Comparison of ENCODE assay signal across 11 mouse cellular contexts in the genomic region with DNA sequence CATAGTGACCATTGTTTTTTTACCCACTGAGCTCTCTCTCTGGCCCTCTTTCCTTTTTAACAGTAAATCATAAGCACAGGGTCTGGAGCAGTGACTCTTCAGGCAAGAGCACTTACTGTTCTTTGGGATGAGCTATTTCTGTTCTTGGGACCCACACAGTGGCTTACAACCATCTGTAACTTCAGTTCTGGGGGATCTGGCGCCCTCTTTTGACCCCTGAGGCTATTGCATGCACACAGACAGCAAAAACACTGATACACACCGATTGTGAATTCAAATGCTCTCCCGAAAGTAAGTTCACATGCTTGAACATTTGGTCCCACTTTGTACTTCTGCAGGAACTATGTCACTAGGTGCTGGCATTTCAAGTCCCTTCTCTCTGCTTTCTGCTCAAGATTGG. TPM values are rescaled to one million over a fixed set of nuclear protein-coding genes. Genes with fewer than 3 reads are reported as not detected.
DNase-seq lines count a peak whose midpoint lies in the region; ATAC-seq and TF ChIP-seq lines count a peak whose summit lies in the region.
"Had no signal": no experiment of that assay in that cellular context is flagged by ENCODE, and none has a peak within 500 bp of the region (broad histone marks: within the 10 kb centered on the region; RNA-seq: fewer than 3 reads in every experiment).

No protein-coding gene starts in this region.

- H3K4me1 ChIP-seq in hindbrain, postnatal 0 days (ENCODE audit: insufficient read depth, low read length), result peaks cover 6% of the 10 kb centered on the region; the same call in 1 of the 2 replicates
- H3K4me1 ChIP-seq in hindbrain, embryonic 14.5 days (replicated peaks; ENCODE audit: control insufficient read depth, insufficient read depth, low read length), result 0 out of 2 replicates have a peak, but pooled peaks cover 4% of the 10 kb centered on the region
- peaks cover 18% of the 10 kb centered on the region for H3K4me1 ChIP-seq in spleen, adult 2 months (ENCODE audit: control insufficient read depth, insufficient read depth, insufficient read length)

- ATAC-seq in hindbrain, postnatal 0 days, result no peak
- no peak for ATAC-seq in hindbrain, embryonic 14.5 days (ENCODE audit: low FRiP score)

- TF ChIP-seq POLR2A in spleen, adult 2 months (IDR thresholded peaks at IDR 0.05; ENCODE audit: low read depth, low read length), result no peak
- no peak for TF ChIP-seq POLR2A in brain, embryonic 14.5 days (IDR thresholded peaks at IDR 0.05; ENCODE audit: borderline replicate concordance, extremely low read depth, insufficient read depth, insufficient read length, poor library complexity, severe bottlenecking)

- no peaks in the 10 kb centered on the region for H3K27me3 ChIP-seq in hindbrain, postnatal 0 days (ENCODE audit: insufficient read depth, low read length)
- H3K27me3 ChIP-seq in hindbrain, embryonic 14.5 days (ENCODE audit: control insufficient read depth, insufficient read depth, low read length), result no peaks in the 10 kb centered on the region
- H3K27me3 ChIP-seq in spleen, adult 2 months (ENCODE audit: control insufficient read depth, insufficient read depth, low read length), result no peaks in the 10 kb centered on the region
- H3K27me3 ChIP-seq: heart, embryonic 15.5 days had no signal

- no peaks in the 10 kb centered on the region for H3K9me3 ChIP-seq in hindbrain, postnatal 0 days (ENCODE audit: low read length)
- H3K9me3 ChIP-seq in hindbrain, embryonic 14.5 days (ENCODE audit: control insufficient read depth, low read length), result no peaks in the 10 kb centered on the region
- H3K9me3 ChIP-seq: heart, embryonic 15.5 days had no signal

- no peak overlapping the region for H3K27ac ChIP-seq in hindbrain, postnatal 0 days
- H3K27ac ChIP-seq in hindbrain, embryonic 14.5 days, result no peak overlapping the region
- H3K27ac ChIP-seq in spleen, adult 2 months (ENCODE audit: insufficient read depth, low read length), result no peak overlapping the region
- H3K27ac ChIP-seq: heart, embryonic 15.5 days had no signal

- no peak for DNase-seq in hindbrain, postnatal 0 days (ENCODE audit: low spot score)
- no peak for DNase-seq in hindbrain, embryonic 14.5 days (ENCODE audit: low spot score)
- no peak for DNase-seq in spleen, adult 2 months (ENCODE audit: low read depth in 1 of 2, low spot score in 2 of 2)
- DNase-seq in spleen, postnatal 14 days (ENCODE audit: low spot score in 2 of 2), result no peak
- DNase-seq in brain, embryonic 14.5 days (ENCODE audit: low read depth), result no peak
- peak; percentile 44 for DNase-seq in naive thymus-derived CD4-positive, alpha-beta T cell, adult 2 months (ENCODE audit: low read depth)
- no peak for DNase-seq in embryo, embryonic 9.5 days (ENCODE audit: extremely low spot score)
- no peak for DNase-seq in urinary bladder, adult 2 months (ENCODE audit: low spot score)
- DNase-seq: kidney, postnatal 4 days had no signal

- WGBS in hindbrain, postnatal 0 days, result 76% methylated on average over 3 of the region's 3 CpGs
- WGBS in hindbrain, embryonic 14.5 days, result 74% methylated on average over 3 of the region's 3 CpGs
- WGBS in spleen, adult 2 months, result 84% methylated on average over 3 of the region's 3 CpGs

- H3K36me3 ChIP-seq in hindbrain, postnatal 0 days (ENCODE audit: insufficient read depth, low read length), result no peaks in the 10 kb centered on the region
- H3K36me3 ChIP-seq in hindbrain, embryonic 14.5 days (replicated peaks; ENCODE audit: control insufficient read depth, insufficient read depth), result no peaks in the 10 kb centered on the region
- no peaks in the 10 kb centered on the region for H3K36me3 ChIP-seq in spleen, adult 2 months (ENCODE audit: control insufficient read depth, insufficient read depth, low read length)
- H3K36me3 ChIP-seq: heart, embryonic 15.5 days had no signal

- TF ChIP-seq CTCF in hindbrain, postnatal 0 days (IDR thresholded peaks at IDR 0.05; ENCODE audit: low read depth), result peak; percentile 31
- TF ChIP-seq CTCF in spleen, adult 2 months (IDR thresholded peaks at IDR 0.05; ENCODE audit: extremely low read depth, insufficient read depth, insufficient read length, insufficient replicate concordance), result peak; percentile 22; the same call in 1 of the 2 replicates
- TF ChIP-seq CTCF in brain, embryonic 14.5 days (IDR thresholded peaks at IDR 0.05; ENCODE audit: borderline replicate concordance, extremely low read depth, insufficient read depth, insufficient read length), result 0 out of 2 replicates have a peak, but pooled peaks have one; percentile 21

- no peak overlapping the region for H3K4me3 ChIP-seq in hindbrain, postnatal 0 days (ENCODE audit: low read length)
- no peak overlapping the region for H3K4me3 ChIP-seq in hindbrain, embryonic 14.5 days (replicated peaks; ENCODE audit: low read length)
- H3K4me3 ChIP-seq in spleen, adult 2 months (ENCODE audit: extremely low read depth, insufficient read depth, insufficient read length), result no peak overlapping the region
- H3K4me3 ChIP-seq: heart, embryonic 15.5 days had no signal

- no peak overlapping the region for H3K9ac ChIP-seq in hindbrain, postnatal 0 days (replicated peaks; ENCODE audit: low read length)
- no peak overlapping the region for H3K9ac ChIP-seq in hindbrain, embryonic 14.5 days
- H3K9ac ChIP-seq: heart, embryonic 15.5 days had no signal

- no peak overlapping the region for H3K4me2 ChIP-seq in hindbrain, postnatal 0 days (ENCODE audit: low read depth, low read length)
- H3K4me2 ChIP-seq in hindbrain, embryonic 14.5 days (replicated peaks), result no peak overlapping the region
- H3K4me2 ChIP-seq: heart, embryonic 15.5 days had no signal

RNA-seq across cellular contexts. Expression of a gene that starts 9.3 kb away (rescaled TPM):
- 4.0 and 4.1 TPM in 2 replicates for total RNA-seq in hindbrain, postnatal 0 days (2014; rRNA removed)
- polyA plus RNA-seq in hindbrain, postnatal 0 days (2015; fragmentation: Nextera tagmentation; extraction: Ambion mirVana), result 1.3 and 2.6 TPM in 2 replicates
- 2.7 and 3.9 TPM in 2 replicates for polyA plus RNA-seq in hindbrain, embryonic 14.5 days (2014; fragmentation: Nextera tagmentation; extraction: Ambion mirVana)
- 15.2 and 16.2 TPM in 2 replicates for polyA plus RNA-seq in spleen, adult 2 months (2012; rRNA removed)
- polyA plus RNA-seq in brain, embryonic 14.5 days (2012; rRNA removed), result 0.91 and 2.9 TPM in 2 replicates
- polyA plus RNA-seq in urinary bladder, adult 2 months (2012; rRNA removed), result 9.4 and 22.0 TPM in 2 replicates

RNA-seq across cellular contexts. Expression of a gene that starts 45.7 kb away (rescaled TPM):
- 0.37 TPM in 1 of 2 replicates, not detected in the other for total RNA-seq in hindbrain, postnatal 0 days (2014; rRNA removed)
- polyA plus RNA-seq in hindbrain, postnatal 0 days (2015; fragmentation: Nextera tagmentation; extraction: Ambion mirVana), result 0.13 TPM in 1 of 2 replicates, not detected in the other
- polyA plus RNA-seq in hindbrain, embryonic 14.5 days (2014; fragmentation: Nextera tagmentation; extraction: Ambion mirVana), result 0.41 and 0.50 TPM in 2 replicates
- not detected in 2 replicates for polyA plus RNA-seq in spleen, adult 2 months (2012; rRNA removed)
- 0.18 and 0.24 TPM in 2 replicates for polyA plus RNA-seq in brain, embryonic 14.5 days (2012; rRNA removed)
- 0.24 and 0.43 TPM in 2 replicates for polyA plus RNA-seq in urinary bladder, adult 2 months (2012; rRNA removed)
- total RNA-seq: left cerebral cortex, postnatal 25 days had no signal
